Mouse (Mus musculus) intestine, embryonic 16.5 days (tissue): Measurements from ENCODE around the gene Sec14l1. TPM values are rescaled to one million over a fixed set of nuclear protein-coding genes. Genes with fewer than 3 reads are reported as not detected.

Experiments used
- ATAC-seq: fragments of 200-750 bp; cut with Nextera tagmentation; 2 replicates; pipeline ENCODE4 v1.8.0; 2017; ENCODE audit warnings: moderate TSS enrichment, moderate library complexity
- H3K27ac ChIP-seq: fragments of 300-500 bp; sonication (generic); 2 replicates; pipeline ENCODE4 v1.5.1; 2014; ENCODE audit warnings: mild to moderate bottlenecking, low read length
- H3K27me3 ChIP-seq: fragments of 300-500 bp; sonication (generic); replicated peaks from 2 replicates; pipeline ENCODE4 v1.6.1; 2014; ENCODE audit warnings: low read length, control low read depth, mixed read lengths; ENCODE audit not compliant: control insufficient read depth, insufficient read depth
- H3K36me3 ChIP-seq: fragments of 300-500 bp; sonication (generic); 2 replicates; pipeline ENCODE4 v1.6.1; 2014; ENCODE audit warnings: low read length, control low read depth; ENCODE audit not compliant: control insufficient read depth, insufficient read depth
- H3K4me1 ChIP-seq: fragments of 300-500 bp; sonication (generic); 2 replicates; pipeline ENCODE4 v1.6.1; 2014; ENCODE audit warnings: low read length, control low read depth, mixed read lengths; ENCODE audit not compliant: control insufficient read depth, insufficient read depth
- H3K4me2 ChIP-seq: fragments of 300-500 bp; sonication (generic); 2 replicates; pipeline ENCODE4 v1.6.1; 2014; ENCODE audit warnings: low read depth, low read length, control low read depth
- H3K4me3 ChIP-seq: fragments of 300-500 bp; sonication (generic); 2 replicates; pipeline ENCODE4 v1.5.1; 2014; ENCODE audit warnings: mild to moderate bottlenecking, low read length
- H3K9ac ChIP-seq: fragments of 300-500 bp; sonication (generic); 2 replicates; pipeline ENCODE4 v1.6.1; 2014; ENCODE audit warnings: low read depth, low read length
- H3K9me3 ChIP-seq: fragments of 300-500 bp; sonication (generic); 2 replicates; pipeline ENCODE4 v1.6.1; 2016; ENCODE audit warnings: low read length, control low read depth; ENCODE audit not compliant: control insufficient read depth
- WGBS: fragments of 180-500 bp; shearing (Covaris S2); extraction: QIAGEN DNeasy Blood & Tissue Kit; methylation state at CpG from one replicate; pipeline ENCODE4 v1.1.7; 2014; 5-methylcytosine and 5-hydroxymethylcytosine counted together
- polyA plus RNA-seq: library from polyadenylated mRNA; unstranded; fragments of >200 nt; fragmentation: Nextera tagmentation; extraction: Ambion mirVana; gene quantifications from 2 replicates; pipeline ENCODE4 v1.2.1, GENCODE M21; 2015

The Sec14l1 gene
- polyA plus RNA-seq, 1 experiment from 2014 or later, result 28.5 TPM

DNA sequence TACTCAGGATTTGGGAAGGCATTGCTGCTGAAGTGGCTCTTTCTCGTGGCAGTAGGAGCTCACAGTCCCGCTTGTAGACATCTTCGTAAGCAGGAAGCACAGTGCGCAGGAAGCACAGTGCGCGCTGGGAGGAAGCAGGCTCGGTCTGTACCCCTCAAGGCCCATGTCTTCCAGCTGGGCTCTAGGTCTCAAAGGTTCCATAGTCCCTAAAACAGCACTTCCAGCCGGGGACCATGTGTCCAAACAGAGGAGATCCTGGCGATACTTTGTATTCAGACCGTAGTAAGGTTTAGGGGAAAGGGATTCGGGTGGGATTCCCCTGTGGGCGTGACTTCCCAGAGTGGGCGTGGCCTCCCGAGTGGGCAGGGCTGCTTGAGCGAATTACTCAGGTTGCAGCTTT, 60.0 kb downstream of the Sec14l1 start:
- Histone ChIP-seq H3K4me1 (peaks cover 18% of the 10 kb centered on the region), H3K4me2 (peak overlapping the region; percentile 55), H3K9ac (peak overlapping the region; percentile 63), H3K9me3 (0 out of 2 replicates have a peak, but pooled peaks cover under 1% of the 10 kb centered on the region), H3K4me3 (peak overlapping the region; percentile 44), H3K27me3 (no peaks in the 10 kb centered on the region), H3K36me3 (no peaks in the 10 kb centered on the region), H3K27ac (peak overlapping the region; percentile 82)
- WGBS, result 24% methylated on average over 15 of the region's 15 CpGs
- no peak for ATAC-seq

- Histone ChIP-seq H3K36me3 (no peaks in the 10 kb centered on the region), H3K9me3 (0 out of 2 replicates have a peak, but pooled peaks cover 4% of the 10 kb centered on the region), H3K9ac (peak overlapping the region; percentile 29; the same call in 1 of the 2 replicates), H3K4me2 (peak overlapping the region; percentile 55), H3K4me1 (peaks cover 18% of the 10 kb centered on the region), H3K27ac (peak overlapping the region; percentile 82; the same call in 1 of the 2 replicates), H3K4me3 (peak overlapping the region; percentile 44; the same call in 1 of the 2 replicates), H3K27me3 (no peaks in the 10 kb centered on the region)
- 71% methylated on average over 12 of the region's 12 CpGs for WGBS
- ATAC-seq, result no peak
These were observed 60.5 kb downstream of the Sec14l1 start for GRCm38 (mm10) chr11:117175472-117175871.

- WGBS, result 39% methylated on average over 5 of the region's 5 CpGs
- H3K27me3 ChIP-seq, result no peaks in the 10 kb centered on the region
- H3K4me2 ChIP-seq, result no peak overlapping the region
- ATAC-seq, result no peak
- H3K4me1 ChIP-seq, result peaks cover 18% of the 10 kb centered on the region
- no peak overlapping the region for H3K9ac ChIP-seq
- 0 out of 2 replicates have a peak, but pooled peaks cover 4% of the 10 kb centered on the region for H3K9me3 ChIP-seq
- no peaks in the 10 kb centered on the region for H3K36me3 ChIP-seq
- no peak overlapping the region for H3K27ac ChIP-seq
- no peak overlapping the region for H3K4me3 ChIP-seq
These were observed 61.3 kb downstream of the Sec14l1 start for GRCm38 (mm10) chr11:117176304-117176703.

DNA sequence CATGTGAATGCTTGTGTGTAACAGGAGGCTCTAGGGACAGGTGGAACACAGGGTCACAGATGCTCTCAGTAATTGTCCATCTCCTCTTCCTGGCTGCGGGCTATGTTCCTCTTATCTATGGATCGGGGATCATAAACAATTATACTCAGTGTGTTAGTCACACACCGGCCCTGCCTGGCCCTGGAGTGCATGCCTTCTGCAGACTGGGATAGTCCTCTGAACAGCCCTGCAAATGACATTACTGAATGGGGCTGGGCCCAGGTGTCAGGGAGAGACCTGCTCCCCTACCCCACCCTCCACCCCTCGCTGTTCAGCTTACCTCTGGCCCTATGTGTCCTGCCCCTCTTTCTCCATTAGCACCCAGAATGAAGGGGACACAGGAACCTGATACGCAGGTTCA, 61.9 kb downstream of the Sec14l1 start:
- Histone ChIP-seq H3K27me3 (no peaks in the 10 kb centered on the region), H3K9me3 (peaks cover 7% of the 10 kb centered on the region; the same call in 1 of the 2 replicates), H3K4me1 (peaks cover 18% of the 10 kb centered on the region), H3K4me2 (no peak overlapping the region), H3K36me3 (no peaks in the 10 kb centered on the region), H3K4me3 (no peak overlapping the region), H3K27ac (peak overlapping the region; percentile 5; the same call in 1 of the 2 replicates), H3K9ac (no peak overlapping the region)
- ATAC-seq, result peak; percentile 65
- 65% methylated on average over 5 of the region's 5 CpGs for WGBS

GRCm38 (mm10) chr11:117177303-117177979, 62.5 kb downstream of the Sec14l1 start:
- Histone ChIP-seq H3K4me1 (peaks cover 18% of the 10 kb centered on the region), H3K27me3 (no peaks in the 10 kb centered on the region), H3K36me3 (no peaks in the 10 kb centered on the region), H3K9ac (no peak overlapping the region), H3K9me3 (peaks cover 8% of the 10 kb centered on the region; the same call in 1 of the 2 replicates), H3K4me2 (no peak overlapping the region), H3K4me3 (no peak overlapping the region), H3K27ac (peak overlapping the region; percentile 15; the same call in 1 of the 2 replicates)
- ATAC-seq, result peak; percentile 84
- 49% methylated on average over 8 of the region's 11 CpGs for WGBS

DNA sequence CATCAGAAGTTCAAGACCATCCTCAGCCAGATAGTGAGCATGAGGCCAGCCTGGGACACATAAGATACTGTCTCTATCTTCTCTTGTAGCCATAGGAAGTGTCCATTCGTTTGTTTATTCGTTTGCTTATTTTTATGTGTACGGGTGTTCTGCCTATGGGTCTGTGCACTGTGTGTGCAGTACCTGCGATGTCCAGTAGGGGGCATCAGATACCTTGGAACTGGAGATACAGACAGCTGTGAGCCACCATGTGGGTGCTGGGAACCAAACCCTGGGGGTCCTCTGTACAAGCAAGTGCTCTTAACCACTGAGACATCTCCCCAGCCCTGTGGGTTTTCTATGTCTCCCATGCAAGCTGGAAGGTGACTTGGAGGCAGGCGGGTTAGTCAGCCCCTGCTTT, 64.9 kb downstream of the Sec14l1 start:
- no peak overlapping the region for H3K4me2 ChIP-seq
- no peaks in the 10 kb centered on the region for H3K36me3 ChIP-seq
- WGBS, result 81% methylated on average over 5 of the region's 5 CpGs
- no peak overlapping the region for H3K27ac ChIP-seq
- no peak for ATAC-seq
- no peaks in the 10 kb centered on the region for H3K27me3 ChIP-seq
- peaks cover 8% of the 10 kb centered on the region; the same call in 1 of the 2 replicates for H3K9me3 ChIP-seq
- peaks cover 17% of the 10 kb centered on the region for H3K4me1 ChIP-seq
- H3K4me3 ChIP-seq, result no peak overlapping the region
- no peak overlapping the region for H3K9ac ChIP-seq

GRCm38 (mm10) chr11:117182808-117183207, 67.8 kb downstream of the Sec14l1 start:
- Histone ChIP-seq H3K27ac (no peak overlapping the region), H3K4me2 (no peak overlapping the region), H3K27me3 (no peaks in the 10 kb centered on the region), H3K4me3 (no peak overlapping the region), H3K36me3 (no peaks in the 10 kb centered on the region), H3K9me3 (peaks cover 8% of the 10 kb centered on the region; the same call in 1 of the 2 replicates), H3K4me1 (peaks cover 3% of the 10 kb centered on the region), H3K9ac (no peak overlapping the region)
- no peak for ATAC-seq
- WGBS, result 93% methylated on average over 3 of the region's 3 CpGs

DNA sequence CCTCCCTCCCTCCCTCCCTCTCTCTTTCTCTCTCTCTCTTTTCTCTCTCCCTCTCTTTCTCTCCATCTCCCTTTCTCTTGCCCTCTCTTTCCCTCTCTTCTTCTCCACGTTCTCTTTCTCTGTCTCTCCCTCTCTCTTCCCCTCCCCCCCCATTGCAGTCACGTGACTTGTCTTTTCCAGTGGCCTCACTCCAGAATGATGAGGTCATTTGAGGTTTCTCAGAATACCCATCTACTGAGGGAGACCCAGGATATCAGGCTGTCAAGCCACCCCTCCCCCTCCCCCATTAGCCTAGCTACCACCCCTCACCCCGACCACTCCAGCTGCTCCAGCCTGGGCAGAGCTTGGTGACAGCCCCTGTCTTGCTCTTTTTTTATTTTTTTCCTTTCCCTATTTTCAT, 68.3 kb downstream of the Sec14l1 start:
- Histone ChIP-seq H3K36me3 (no peaks in the 10 kb centered on the region), H3K4me1 (no peaks in the 10 kb centered on the region; the same call in none of the 2 replicates), H3K9me3 (peaks cover 8% of the 10 kb centered on the region; the same call in 1 of the 2 replicates), H3K27me3 (no peaks in the 10 kb centered on the region), H3K9ac (no peak overlapping the region), H3K4me3 (no peak overlapping the region), H3K4me2 (no peak overlapping the region), H3K27ac (no peak overlapping the region)
- no peak for ATAC-seq
- WGBS, result 87% methylated on average over 3 of the region's 3 CpGs

GRCm38 (mm10) chr11:117183841-117184240, 68.9 kb downstream of the Sec14l1 start:
- Histone ChIP-seq H3K27ac (no peak overlapping the region), H3K9ac (no peak overlapping the region), H3K4me1 (no peaks in the 10 kb centered on the region; the same call in none of the 2 replicates), H3K4me2 (no peak overlapping the region), H3K36me3 (no peaks in the 10 kb centered on the region), H3K9me3 (peaks cover 8% of the 10 kb centered on the region; the same call in 1 of the 2 replicates), H3K27me3 (no peaks in the 10 kb centered on the region), H3K4me3 (no peak overlapping the region)
- no peak for ATAC-seq
- 83% methylated on average over 5 of the region's 5 CpGs for WGBS
